Mouse (Mus musculus) E14TG2a.4 (cell line): ENCODE measurements at regions not wholly inside any gene's neighbourhood (a gene's known extent, or its start where the extent isn't known, plus 50 kb on each side); places are given as distances from the start of the nearest gene placed in this dataset.

Experiments used
- CTCF ChIP-seq: conservative IDR thresholded peaks from 2 replicates; pipeline ENCODE4 v1.5.1; 2014; ENCODE audit warnings: low read length
- NANOG ChIP-seq: IDR thresholded peaks from 2 replicates; pipeline ENCODE4 v1.6.1; 2014; ENCODE audit warnings: borderline replicate concordance, low read length, mixed read lengths

GRCm38 (mm10) chr6:117676064-117676821, 164.7 kb upstream of the Zfp637 start:
- no peak for TF ChIP-seq CTCF
- no peak for TF ChIP-seq NANOG
